Mouse (Mus musculus) bone marrow, adult 2 months (tissue): Measurements from ENCODE around the gene Proser3.

Experiments used
- CTCF ChIP-seq: fragments of 200-500 bp; IDR thresholded peaks from 2 replicates; pipeline ENCODE4 v1.5.1; 2011; ENCODE audit warnings: low read length, control low read depth; ENCODE audit not compliant: control insufficient read depth, insufficient read depth
- POLR2A ChIP-seq: fragments of 200-500 bp; IDR thresholded peaks from 2 replicates; pipeline ENCODE4 v1.6.1; 2011; ENCODE audit warnings: low read depth, mild to moderate bottlenecking, control low read depth, low read length, borderline replicate concordance; ENCODE audit not compliant: control insufficient read depth

DNA sequence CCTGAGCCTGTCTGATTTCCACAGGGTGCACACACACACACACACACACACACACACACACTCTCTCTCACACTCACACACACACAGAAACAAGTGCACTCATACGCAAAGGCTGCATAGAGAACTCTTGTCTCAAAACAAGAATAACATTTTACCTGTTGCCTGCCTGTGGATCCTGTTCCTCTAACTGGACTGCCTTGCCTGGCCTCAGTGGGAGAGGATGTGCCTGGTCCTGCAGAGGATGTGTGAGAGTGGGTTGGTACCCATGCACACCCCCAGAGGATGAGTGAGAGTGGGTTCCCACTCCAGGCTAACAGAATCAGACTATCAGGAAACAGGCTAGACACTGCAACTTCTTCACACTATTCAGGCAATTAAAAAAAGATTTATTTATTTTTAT lies 1.5 kb downstream of the Proser3 start:
- TF ChIP-seq POLR2A (no peak), CTCF (no peak)
